Mouse (Mus musculus): ENCODE measurements at regions not wholly inside any gene's neighbourhood (a gene's known extent, or its start where the extent isn't known, plus 50 kb on each side); places are given as distances from the start of the nearest gene placed in this dataset.

DNA sequence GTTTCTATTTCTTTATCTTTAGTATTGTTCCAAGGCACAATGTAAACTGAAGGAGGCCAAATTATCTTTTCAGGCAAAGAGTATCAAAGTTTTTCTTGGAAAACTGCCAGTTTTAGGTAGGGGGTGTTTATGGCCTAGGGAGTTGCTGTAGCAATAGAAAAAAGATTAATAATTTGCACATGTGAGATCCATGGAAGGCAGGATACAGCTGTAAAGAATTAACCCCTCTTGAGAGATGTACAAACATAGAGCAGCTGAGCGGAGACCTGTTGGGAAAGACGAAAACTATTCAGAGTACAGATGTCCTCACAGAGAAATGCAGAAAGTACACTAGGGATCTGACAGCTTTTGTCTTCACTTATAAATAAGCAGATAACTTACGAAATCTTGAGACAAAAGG, 176.8 kb downstream of the Fign start:
- ATAC-seq (ENCODE audit: insufficient number of reproducible peaks, low FRiP score, low TSS enrichment): no peak

DNA sequence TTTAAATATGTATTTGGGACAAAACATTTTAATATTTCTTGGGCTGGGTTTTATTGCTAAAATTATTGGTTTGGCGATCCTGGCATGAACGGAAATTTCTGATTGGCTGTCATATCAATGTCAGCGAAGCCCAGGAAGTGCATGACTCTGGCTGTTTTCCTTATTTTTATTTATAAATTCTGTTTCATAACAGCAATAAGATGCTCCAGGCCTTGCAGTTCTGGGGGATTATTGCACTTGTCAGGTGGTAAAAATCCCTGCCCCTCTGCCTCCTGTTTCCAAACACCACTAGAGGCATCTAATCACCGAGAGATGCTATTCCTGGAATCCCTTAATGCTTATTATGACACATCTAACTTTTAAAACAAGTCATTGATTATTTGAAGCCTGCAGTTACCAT, 177.8 kb downstream of the Fign start:
- no peak for ATAC-seq (ENCODE audit: insufficient number of reproducible peaks, low FRiP score, low TSS enrichment)

DNA sequence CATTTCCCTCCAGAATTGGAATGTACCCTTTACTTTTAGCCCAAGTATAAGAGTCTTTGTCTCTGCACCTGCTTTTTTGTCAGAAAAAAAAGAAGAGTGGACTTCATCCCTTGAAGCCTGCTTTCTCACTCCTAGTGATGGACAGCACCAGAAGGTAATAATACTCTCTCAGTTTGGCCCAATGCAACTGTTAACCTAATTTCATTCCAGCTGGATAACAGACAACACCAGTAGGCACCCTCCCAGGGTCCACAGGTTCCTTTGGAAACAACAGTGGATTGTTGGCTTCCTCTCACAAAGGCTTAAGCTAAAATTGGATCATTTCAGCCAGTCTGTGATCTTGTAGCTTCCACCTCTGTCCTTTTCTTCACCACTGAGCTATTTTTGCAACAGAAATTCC, 197.2 kb downstream of the Fign start:
- no peak for ATAC-seq (ENCODE audit: insufficient number of reproducible peaks, low FRiP score, low TSS enrichment)

DNA sequence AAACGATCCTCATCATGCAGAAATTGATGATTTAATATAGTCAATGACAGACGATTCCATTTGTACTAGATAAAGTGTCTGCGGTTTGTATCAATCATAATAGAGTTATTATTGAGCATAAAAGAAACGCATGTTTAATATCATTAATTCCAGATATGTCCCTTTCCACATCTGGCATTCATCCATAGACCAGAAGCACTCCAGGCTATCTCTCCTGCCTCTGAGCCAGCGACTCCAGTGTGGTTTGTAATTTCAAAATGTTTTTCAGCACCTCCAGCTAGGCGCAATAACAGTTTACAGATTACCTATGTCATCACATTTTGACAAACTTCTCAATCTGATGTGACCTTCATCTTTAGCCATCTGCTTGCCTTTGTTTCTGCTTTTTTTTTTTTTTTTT, 219.4 kb downstream of the Fign start:
- no peak for ATAC-seq (ENCODE audit: insufficient number of reproducible peaks, low FRiP score, low TSS enrichment)

DNA sequence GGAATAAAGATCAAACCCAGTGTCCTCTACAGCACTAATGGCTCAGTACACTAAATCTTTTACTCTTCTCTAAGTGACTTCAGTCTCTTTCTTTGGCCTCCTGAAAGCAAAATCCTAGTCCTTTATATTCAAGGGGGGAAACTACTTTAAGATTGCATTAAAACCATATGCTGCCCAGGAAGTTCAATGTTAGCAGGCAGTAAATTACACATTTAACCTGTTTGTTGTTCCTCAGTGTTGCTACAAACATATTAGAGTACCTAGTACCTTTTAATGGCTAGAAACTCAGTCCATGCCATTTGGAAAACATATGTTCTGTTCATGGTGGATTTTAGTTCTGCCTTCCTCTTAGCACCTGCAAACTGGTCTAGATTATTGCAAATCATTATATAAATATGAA, 220.5 kb downstream of the Fign start:
- no peak for ATAC-seq (ENCODE audit: insufficient number of reproducible peaks, low FRiP score, low TSS enrichment)

DNA sequence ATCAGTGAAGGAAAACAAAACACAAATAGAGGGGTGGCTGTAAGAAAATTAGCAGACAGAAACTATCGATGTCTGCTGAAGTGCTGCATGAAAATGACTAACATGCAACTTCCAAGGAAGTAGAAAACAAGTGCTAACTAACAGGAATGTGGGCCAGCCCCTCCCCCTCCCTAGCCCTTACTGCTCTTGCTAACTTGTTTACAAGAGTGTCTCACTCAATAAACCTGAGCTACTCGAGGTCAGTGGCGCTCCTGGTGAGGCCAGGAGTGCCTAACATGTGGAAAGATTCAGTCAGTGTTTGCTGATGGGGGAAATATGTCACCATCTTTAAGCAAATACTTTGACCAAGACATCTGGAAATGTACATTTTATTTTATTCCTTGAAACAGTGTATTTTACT, 221.5 kb downstream of the Fign start:
- no peak for ATAC-seq (ENCODE audit: insufficient number of reproducible peaks, low FRiP score, low TSS enrichment)

DNA sequence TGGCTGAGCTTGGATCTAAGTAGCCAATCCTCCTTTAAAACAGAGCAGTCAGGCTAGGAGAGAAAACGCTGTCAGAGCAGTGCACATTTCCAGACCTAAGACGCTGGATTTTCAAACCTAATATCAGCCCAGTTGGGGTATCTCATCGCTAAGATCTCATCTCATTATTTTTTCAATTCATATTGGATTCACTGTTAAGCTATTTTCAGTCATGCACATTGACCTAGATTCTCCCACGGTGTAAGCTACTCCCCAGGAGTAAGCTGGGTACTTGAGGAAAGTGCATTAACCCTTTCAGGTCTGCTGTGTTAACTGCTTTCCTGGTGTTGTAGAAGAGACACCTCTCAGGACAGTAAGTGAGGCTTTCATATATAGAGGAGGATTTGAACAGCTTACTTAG, 222.7 kb downstream of the Fign start:
- ATAC-seq (ENCODE audit: insufficient number of reproducible peaks, low FRiP score, low TSS enrichment): no peak

DNA sequence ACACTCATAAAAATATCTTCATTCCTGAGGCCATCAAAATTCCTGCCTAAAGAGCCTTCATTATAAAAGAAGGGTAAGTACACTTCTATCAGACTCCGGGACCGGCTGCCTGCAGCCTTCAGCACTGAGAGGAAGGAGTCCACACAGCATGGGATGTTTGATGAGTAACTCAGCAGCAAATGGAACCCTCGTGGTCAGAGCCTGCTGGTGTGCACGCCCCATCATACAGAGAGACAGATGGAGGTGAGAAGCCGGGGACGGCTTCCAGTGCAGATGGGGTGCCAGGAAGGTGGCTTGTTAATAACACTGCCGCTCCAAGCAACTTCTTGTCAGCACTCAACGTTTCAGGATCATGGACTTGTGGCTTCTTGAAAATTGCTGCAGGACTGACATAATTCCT, 231.3 kb downstream of the Fign start:
- ATAC-seq (ENCODE audit: insufficient number of reproducible peaks, low FRiP score, low TSS enrichment): no peak

DNA sequence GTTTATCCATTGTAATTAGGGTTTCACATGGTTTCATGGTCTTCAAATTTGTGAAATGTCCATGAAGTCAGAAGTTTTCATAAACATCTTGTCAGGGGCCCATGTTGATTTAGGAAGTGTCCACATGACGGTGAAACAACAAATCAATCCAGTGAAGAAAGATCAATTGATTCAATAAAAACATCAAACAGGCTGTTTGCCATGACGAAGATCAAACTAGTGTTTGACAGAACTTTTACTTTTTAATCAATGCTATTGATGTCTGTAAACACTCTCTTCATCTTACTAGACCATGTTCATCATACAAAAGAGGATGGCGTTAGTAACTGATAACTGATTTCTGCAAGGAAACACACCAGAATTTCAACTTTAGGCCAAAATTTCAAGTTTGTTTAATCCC, 236.0 kb downstream of the Fign start:
- ATAC-seq (ENCODE audit: insufficient number of reproducible peaks, low FRiP score, low TSS enrichment): no peak

DNA sequence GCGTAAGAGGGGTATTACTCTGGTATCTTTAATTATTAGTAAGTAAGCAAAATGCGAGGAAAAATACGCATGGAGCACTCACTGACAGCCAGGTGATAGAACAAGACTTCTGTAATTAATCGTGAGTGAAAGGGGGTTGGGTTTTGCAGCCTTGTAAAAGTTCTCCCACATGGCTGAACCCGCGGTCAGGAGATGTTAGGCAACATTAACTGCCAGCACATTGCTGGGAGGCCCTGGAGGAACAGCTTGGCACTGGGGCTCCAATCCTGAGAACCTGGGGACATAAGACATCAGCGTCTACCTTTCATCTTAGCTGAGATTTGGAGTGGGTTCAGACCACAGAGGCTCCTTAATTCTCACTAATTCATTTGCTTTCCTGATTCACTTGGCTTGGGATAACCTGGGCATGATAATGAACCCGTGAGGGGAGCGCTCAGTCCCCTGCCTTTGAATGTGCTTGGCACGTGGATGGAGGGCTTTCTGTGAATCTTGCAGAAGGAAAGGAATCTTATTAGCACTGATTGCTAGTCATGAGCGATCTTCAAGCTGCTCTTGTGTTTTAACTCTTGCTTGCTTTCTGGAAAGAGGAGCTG, 241.3 kb downstream of the Fign start:
- no peak for ATAC-seq (ENCODE audit: insufficient number of reproducible peaks, low FRiP score, low TSS enrichment)

DNA sequence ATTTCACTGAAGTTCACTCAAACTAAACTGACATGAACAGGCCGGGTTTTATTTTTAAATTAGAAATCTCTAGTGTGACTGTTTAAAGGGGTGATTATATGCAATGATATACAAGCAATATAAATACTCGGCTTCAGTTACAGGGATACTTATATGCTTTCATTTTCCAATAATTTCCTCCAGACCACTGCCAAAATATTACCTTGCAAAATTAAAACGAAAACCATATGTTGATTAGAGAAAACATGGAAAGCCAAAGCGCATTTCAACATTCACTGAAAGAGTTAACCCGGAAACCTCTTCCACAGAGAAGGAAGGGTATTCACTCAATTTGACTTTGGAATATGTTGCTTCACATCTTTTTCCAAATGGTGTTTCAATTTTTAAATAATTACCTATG, 242.4 kb downstream of the Fign start:
- ATAC-seq (ENCODE audit: insufficient number of reproducible peaks, low FRiP score, low TSS enrichment): no peak

DNA sequence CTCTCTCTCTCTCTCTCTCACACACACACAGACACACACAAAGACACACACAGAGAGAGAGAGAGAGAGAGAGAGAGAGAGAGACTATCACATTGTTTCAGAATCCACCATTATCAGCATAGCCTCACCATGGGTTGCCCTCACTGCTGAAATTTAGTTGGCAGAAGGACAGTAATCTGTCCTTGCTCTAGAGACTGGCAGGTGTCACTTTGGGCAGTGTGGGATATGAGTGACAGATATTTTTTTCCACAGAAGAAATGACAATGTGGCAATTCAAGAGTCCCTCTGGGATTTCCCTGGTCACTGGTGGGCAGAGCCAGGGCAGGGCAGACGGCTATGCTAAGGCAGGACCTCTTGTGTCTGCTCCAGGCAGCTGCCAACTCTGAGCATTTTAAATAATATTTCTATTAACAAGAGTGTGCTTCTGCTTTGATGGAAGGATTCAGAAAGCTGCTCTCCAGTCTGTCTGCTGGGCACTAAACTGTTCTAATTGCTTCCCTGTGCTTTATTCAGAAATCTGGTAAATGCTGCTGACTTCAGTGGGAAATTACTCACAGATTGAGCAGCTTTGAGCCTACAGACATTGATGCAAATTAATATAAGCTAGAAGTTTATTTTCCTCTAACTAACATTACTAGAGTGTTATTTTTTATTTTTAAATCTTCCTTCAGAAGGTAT, 243.5 kb downstream of the Fign start:
- no peak for ATAC-seq (ENCODE audit: insufficient number of reproducible peaks, low FRiP score, low TSS enrichment)

DNA sequence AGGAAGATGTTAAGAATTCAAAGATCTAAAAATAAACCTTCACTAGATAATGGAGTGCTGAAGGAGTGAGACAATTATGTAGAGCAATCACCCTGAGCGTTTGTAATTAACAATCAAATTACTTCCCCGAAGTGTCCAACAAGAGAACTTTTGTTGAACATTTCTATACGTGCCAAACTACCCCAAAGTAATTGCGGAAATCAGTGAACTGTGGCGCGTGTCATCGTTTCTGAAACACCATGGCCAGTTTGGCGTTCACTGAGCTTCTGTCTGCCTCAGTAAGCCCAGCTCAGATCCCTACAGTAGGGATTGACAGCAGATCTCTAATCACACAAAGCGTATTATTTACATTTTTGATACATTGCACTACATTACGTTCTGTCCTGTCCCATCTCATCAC, 244.6 kb downstream of the Fign start:
- ATAC-seq (ENCODE audit: insufficient number of reproducible peaks, low FRiP score, low TSS enrichment): no peak

DNA sequence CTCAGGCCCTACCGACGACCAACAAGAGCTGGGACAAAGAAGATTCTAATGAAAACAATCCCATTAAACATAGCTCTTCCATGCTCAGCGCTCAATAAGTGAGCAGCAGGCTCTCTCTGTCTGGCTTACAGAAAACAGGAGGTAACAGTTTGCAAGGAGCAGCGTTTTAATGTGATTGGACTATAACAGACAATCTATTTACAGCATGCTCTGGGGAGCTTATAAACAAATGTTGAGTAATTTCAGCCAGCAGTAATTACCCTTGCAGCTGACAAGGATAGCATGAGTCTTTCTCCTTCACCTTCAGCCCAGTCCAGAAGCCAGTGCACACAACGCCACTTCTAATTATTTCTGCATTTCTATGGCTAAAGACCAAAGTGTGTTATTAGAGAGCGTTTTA, 245.6 kb downstream of the Fign start:
- 0 out of 2 replicates have a peak, but pooled peaks have one; percentile 3 for ATAC-seq (ENCODE audit: insufficient number of reproducible peaks, low FRiP score, low TSS enrichment)

DNA sequence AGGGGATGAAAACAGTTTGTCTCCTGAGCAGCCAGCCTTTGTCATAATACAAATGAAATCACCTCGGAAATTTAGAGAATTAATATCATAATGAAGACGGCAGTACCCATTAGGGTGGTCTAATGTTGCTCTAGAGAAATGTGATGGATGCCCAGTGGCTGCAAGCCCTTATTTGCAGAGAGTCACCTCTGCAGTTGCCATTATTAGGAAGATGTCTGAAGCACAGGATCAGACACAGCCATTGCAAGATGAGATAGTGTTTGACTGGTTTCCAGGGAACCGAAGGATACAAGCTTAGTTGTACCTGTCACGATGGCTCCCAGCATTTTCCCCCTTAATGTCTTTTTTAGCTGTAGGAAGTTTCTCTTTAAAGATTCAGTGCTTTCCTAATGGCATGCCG, 247.8 kb downstream of the Fign start:
- no peak for ATAC-seq (ENCODE audit: insufficient number of reproducible peaks, low FRiP score, low TSS enrichment)

DNA sequence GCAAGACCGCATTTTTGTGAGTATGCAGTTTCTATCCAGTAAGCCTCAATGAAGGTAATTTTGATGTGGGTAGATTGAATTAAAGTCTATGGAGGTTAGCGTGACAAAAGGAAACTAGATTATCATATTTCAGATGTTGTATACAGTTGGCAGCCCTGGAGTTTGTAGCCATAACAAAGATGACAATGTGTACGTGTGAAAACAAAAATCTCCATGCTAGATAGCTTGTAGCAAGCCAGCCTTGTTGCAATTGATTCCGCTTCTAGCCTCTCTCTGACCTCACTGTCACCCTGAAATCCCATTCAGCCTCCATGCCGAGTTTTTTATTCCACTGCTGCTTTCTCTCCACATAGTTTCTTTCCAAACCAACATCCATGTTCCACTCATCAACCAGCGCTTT, 248.4 kb downstream of the Fign start:
- no peak for ATAC-seq (ENCODE audit: insufficient number of reproducible peaks, low FRiP score, low TSS enrichment)

DNA sequence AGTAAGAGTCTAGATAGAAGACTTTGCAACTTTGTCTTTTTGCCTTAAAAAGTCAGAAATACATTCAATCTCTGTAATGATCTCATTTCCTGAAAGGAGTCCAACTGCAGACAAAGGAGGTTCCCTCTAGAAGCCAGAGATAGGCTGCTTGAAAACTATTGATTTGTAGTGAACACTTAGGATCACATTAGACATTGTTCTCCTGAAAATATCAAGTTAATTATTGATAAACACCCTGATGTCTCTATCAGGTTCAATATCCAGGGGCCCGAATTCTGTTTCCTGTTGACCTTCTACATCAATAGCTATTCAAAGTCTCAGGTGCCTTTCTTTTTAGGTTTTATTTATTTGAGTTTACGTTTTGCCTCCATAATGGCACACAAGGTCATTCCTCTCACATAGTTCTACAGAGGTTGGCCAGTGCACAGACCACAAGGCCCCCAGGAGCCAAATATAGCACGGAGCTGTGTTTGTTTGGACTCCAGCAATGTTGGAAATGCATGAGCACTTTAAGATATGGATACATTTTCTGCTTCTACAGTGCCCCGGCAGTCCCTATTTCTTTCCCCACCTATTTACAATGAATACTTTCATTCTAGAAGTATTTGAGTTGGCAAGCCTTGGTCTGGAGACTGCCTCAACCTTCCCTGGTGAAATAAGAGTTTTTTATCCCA, 265.7 kb downstream of the Fign start:
- ATAC-seq (ENCODE audit: insufficient number of reproducible peaks, low FRiP score, low TSS enrichment): no peak

DNA sequence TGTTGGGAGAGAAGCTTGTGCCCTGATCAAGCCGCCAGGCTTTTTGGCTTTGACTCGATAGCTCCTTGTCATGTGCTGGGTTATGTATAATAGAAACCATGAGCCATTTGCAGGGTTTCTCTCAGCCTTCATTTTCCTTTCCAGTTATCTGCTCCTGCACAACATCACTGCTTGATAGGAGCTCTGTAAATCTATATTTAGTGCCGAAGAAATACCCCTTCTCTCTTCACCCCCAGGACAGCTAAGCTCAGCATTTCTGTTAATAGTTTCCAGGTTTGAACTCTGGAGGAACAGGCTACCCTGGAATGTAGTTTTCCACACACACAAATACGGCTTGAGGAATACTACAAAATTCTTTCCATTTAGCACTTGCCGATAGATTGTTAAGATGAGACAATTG, 267.4 kb downstream of the Fign start:
- no peak for ATAC-seq (ENCODE audit: insufficient number of reproducible peaks, low FRiP score, low TSS enrichment)

DNA sequence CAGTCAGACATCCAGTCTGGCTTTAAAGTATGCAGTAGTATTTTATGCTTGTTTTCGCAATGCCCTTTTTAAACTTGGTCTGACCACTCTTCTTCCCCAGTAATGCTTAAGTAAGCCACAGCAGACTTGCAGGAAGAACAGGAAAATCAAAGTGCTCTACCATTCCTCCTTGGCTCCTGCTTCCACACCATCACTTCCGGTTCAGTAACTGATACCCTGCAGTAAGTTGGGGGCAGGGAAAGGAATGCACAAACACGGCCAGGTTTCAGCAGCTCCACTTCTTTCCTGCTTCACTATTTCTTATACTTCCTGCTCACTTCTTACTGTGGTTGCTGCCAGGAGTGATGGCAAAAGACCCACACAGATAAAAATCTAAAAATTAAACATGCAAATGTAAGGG, 269.2 kb downstream of the Fign start:
- no peak for ATAC-seq (ENCODE audit: insufficient number of reproducible peaks, low FRiP score, low TSS enrichment)

DNA sequence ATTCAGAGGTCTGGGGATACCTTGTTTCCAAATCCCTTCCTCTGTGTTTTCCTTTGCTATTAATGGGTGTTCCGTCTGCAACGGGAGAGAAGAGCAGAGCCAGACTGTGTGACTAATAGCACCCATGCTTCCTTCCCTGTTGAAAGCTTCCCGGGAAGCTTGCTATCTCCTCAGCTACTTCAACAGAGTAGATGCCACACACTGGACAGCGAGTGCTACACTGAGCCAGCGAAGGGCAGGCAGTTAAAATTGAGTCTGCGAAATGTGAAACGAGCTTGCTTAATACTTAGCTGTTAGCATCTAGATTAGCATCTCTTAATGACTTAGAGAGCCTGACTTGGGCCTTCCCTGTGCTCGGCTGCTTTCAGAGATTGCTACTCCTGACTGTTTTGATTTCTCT, 278.4 kb downstream of the Fign start:
- no peak for ATAC-seq (ENCODE audit: insufficient number of reproducible peaks, low FRiP score, low TSS enrichment)

Measured in cerebellum, adult (tissue).